Mouse (Mus musculus): ENCODE results near the gene Plod3.

DNA sequence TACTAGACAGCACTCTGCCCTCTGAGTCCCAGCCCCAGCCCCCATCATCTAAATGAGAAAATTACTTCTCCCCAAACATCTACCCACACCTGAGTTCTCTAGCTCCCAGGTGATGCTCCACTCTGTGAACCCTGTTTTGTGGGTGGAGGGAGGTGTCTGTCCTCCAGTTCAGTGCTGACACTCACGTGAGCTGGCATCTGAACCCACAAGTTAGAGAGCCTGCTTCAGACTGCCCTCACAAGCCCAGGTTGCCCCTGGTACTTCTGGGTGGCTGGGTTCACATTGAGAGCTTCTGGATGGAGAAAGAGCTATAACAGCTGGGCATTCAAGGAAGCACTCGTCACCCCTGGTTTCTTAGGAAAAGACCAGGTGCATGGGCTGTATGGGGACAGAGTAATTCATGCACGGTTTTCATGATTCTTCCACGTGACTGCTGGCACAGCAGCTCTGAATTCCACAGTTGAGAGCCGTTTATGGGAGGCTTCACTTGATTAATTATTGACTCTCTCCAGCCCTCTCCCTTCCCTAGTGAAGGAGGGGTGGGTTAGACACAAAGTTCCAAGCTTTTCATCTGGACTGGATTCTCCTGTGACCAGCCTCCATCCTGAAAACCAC, 27.7 kb upstream of the Plod3 start:
- TF ChIP-seq CTCF (IDR thresholded peaks at IDR 0.05; ENCODE audit: low read depth) (no peak), EP300 (optimal IDR thresholded peaks at IDR 0.05) (no peak)

All from stomach, postnatal 0 days (tissue).